Mouse (Mus musculus) macrophage (primary cell): ENCODE measurements at regions not wholly inside any gene's neighbourhood (a gene's known extent, or its start where the extent isn't known, plus 50 kb on each side); places are given as distances from the start of the nearest gene placed in this dataset.
A peak's percentile ranks its signal among the peaks of the same experiment; 100 is the strongest.

ENCODE experiments used
- H3K27ac ChIP-seq: fragments of 350-480 bp; formaldehyde crosslinking; 2 replicates; pipeline ENCODE4 v1.9.0; 2021
- H3K36me3 ChIP-seq: fragments of 350-480 bp; formaldehyde crosslinking; 2 replicates; pipeline ENCODE4 v1.9.0; 2021; ENCODE audit errors: inconsistent target
- H3K4me3 ChIP-seq: fragments of 350-480 bp; formaldehyde crosslinking; 2 replicates; pipeline ENCODE4 v1.9.0; 2021; ENCODE audit errors: inconsistent target
- H3K79me2 ChIP-seq: fragments of 350-480 bp; formaldehyde crosslinking; 2 replicates; pipeline ENCODE4 v1.9.0; 2021; ENCODE audit errors: inconsistent target
- WGBS: methylation state at CpG from one replicate; pipeline ENCODE4 v1.1.7; 2026; ENCODE audit warnings: inconsistent platforms; ENCODE audit not compliant: missing documents; 5-methylcytosine and 5-hydroxymethylcytosine counted together

DNA sequence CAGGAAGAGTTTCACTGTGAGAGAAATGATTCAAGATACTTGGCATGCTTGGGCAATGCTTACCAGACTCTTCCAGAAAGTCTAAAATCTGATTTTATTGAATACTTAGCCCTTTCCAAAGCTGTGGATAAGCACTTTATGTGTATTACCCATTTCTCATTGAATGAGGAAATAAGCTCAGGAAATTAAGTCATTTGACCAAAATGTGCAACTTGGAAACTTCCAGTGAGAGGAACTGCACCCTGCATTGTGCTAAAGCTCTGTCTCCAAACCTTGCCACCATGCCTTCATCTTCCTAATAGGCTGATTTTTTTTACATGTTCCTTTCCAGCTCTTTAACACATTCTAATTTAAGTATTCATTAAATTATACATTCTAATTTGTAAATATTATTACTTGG, 372.7 kb upstream of the Mmadhc start:
- Histone ChIP-seq H3K4me3 (no peak overlapping the region), H3K27ac (peak overlapping the region; percentile 79), H3K79me2 (no peaks in the 10 kb centered on the region), H3K36me3 (no peaks in the 10 kb centered on the region)

DNA sequence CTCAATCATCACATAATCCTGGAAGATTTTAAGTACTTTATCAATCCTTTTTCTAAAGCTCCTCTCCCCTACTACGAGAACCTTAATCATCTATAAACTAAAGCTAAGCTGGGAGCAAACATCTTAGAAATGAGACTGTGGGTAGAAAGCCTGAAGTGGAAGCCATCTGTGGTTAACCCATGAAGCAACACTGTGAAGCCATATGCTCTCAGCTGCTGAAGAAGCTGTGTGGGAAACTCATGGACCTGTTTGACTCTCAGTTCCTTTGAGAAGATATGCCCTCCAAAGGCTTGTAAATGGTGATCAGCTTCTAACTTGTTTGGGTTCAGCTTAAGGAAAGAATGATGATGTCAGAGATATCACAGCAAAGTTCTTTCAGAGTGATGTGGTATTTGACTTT, 372.2 kb upstream of the Mmadhc start:
- WGBS, result 72% methylated on average over 1 of the region's 1 CpGs
- H3K27ac ChIP-seq, result peak overlapping the region; percentile 79
- H3K79me2 ChIP-seq, result no peaks in the 10 kb centered on the region
- no peak overlapping the region for H3K4me3 ChIP-seq
- no peaks in the 10 kb centered on the region for H3K36me3 ChIP-seq

DNA sequence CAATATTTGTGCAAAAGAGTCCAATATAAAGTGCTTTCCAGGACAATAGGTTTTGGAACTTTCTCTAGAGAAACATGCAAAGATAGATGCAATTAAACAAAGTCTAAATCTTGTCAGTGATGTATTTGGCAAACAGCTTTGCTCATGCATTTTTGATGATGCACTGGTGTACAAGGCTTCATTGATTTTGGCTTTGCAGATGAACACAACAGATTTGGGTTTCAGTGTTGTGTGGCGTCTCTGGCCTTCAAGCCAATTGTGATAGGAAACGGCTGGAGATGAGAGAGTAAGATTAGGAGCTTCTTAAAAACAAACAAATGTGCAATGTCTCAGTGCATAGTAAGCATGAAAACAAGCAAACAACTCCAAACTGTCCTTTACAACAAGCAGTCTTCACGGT, 370.6 kb upstream of the Mmadhc start:
- no peaks in the 10 kb centered on the region for H3K36me3 ChIP-seq
- WGBS, result 90% methylated on average over 2 of the region's 3 CpGs
- H3K79me2 ChIP-seq, result no peaks in the 10 kb centered on the region
- no peak overlapping the region for H3K4me3 ChIP-seq
- no peak overlapping the region for H3K27ac ChIP-seq

DNA sequence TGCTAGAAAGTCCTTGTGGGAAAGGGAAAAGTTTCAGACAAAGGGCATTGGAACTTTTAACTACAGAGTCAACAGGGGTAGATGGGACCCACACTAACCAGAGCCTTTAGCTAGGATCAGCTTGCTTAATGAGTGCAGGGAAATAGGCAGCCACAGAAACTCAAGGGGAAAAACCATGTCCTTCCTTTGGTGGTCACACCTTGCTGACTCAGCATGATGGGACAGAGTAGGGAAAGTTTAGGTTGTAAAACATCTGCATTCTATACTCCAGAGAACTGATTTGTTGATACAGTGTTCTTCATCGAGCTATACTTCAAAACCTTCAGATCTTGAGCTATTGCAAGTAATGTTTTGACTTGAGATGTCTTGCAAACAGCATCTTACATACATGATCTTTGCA, 365.9 kb upstream of the Mmadhc start:
- no peaks in the 10 kb centered on the region for H3K79me2 ChIP-seq

DNA sequence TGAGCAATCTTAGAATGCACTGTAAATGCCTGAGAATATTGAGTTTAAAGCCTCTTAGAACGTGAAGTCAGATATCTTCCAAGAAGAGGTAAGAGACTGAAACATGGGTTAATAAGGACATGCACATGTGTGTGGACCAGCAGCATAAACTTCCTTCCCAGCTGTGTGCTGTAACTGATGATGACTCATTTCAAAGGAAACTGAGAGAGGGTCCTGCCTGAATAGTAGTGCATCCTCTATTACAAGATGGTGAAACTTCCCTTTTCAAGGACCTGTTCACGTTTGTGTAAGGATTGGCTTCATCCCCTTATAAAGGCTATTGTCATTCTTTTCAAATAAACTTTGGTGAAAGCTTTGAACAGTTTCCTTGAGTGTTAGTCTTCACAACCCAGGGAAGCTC, 363.4 kb upstream of the Mmadhc start:
- H3K27ac ChIP-seq, result no peak overlapping the region
- 28% methylated on average over 2 of the region's 2 CpGs for WGBS
- H3K36me3 ChIP-seq, result no peaks in the 10 kb centered on the region
- H3K79me2 ChIP-seq, result no peaks in the 10 kb centered on the region
- H3K4me3 ChIP-seq, result no peak overlapping the region

More for the DNA sequence above, 365.9 kb upstream of the Mmadhc start:
- 100% methylated on average over 1 of the region's 1 CpGs for WGBS
- H3K4me3 ChIP-seq, result no peak overlapping the region
- no peaks in the 10 kb centered on the region for H3K36me3 ChIP-seq
- H3K27ac ChIP-seq, result no peak overlapping the region

DNA sequence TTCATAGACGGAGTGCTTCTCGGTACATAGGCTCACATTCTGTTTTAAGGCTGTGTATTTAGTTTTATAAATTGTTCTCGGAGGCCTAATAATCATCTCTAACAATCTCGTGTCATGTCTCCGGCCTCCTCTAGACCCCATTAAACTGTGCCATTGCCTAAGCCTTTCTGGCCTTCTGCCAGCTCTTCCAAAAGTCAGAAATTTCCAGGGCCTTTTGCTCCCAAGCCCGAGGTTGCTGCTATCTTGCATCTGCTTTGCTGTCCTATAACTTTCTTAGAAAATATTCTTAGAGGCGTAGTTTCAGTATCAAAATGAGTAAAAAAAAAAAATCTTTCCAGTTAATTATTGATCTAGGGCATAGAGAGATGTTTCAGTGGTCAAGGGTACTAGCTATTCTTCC, 361.2 kb upstream of the Mmadhc start:
- 94% methylated on average over 7 of the region's 7 CpGs for WGBS
- no peaks in the 10 kb centered on the region for H3K79me2 ChIP-seq
- no peak overlapping the region for H3K27ac ChIP-seq
- no peaks in the 10 kb centered on the region for H3K36me3 ChIP-seq
- no peak overlapping the region for H3K4me3 ChIP-seq

DNA sequence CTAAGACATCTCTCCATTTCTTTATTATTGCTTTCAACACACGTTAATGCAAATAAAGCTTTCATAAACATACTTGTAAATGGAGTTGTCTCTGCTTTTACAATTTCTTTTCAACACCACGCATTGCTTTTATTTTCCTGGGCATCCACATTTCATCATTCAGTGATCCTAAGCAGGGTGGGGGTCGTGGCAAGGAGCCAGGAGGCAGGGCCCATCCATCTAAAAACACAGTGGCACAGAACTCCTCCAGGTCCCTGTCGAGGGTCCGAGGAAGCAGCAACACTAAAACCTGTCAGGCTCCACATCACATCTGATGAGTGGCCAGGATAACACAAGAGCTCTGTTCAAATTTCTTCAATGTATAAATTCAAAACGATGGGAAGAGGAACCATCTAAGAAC, 359.8 kb upstream of the Mmadhc start:
- Histone ChIP-seq H3K79me2 (no peaks in the 10 kb centered on the region), H3K36me3 (no peaks in the 10 kb centered on the region), H3K27ac (no peak overlapping the region), H3K4me3 (no peak overlapping the region)
- 89% methylated on average over 5 of the region's 6 CpGs for WGBS

DNA sequence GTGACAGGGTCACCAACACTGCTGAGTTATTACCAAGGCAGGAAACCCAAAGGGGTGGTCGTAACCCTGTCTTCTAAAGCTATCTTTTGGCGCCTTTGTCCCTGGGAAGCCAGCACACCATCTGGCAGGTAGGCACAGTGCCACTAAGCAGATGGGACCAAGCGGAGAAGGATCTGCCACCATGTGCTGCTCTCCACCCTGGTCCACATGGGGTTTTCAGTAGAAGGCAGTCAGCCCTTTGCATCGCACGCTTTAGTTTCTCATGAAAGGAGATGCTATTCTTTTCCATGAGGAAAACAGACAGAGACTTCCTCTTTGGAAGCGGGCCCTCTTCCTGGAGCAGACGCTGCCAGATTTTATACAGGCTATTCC, 358.3 kb upstream of the Mmadhc start:
- no peak overlapping the region for H3K27ac ChIP-seq
- no peaks in the 10 kb centered on the region for H3K36me3 ChIP-seq
- no peak overlapping the region for H3K4me3 ChIP-seq
- 92% methylated on average over 7 of the region's 7 CpGs for WGBS
- H3K79me2 ChIP-seq, result no peaks in the 10 kb centered on the region

DNA sequence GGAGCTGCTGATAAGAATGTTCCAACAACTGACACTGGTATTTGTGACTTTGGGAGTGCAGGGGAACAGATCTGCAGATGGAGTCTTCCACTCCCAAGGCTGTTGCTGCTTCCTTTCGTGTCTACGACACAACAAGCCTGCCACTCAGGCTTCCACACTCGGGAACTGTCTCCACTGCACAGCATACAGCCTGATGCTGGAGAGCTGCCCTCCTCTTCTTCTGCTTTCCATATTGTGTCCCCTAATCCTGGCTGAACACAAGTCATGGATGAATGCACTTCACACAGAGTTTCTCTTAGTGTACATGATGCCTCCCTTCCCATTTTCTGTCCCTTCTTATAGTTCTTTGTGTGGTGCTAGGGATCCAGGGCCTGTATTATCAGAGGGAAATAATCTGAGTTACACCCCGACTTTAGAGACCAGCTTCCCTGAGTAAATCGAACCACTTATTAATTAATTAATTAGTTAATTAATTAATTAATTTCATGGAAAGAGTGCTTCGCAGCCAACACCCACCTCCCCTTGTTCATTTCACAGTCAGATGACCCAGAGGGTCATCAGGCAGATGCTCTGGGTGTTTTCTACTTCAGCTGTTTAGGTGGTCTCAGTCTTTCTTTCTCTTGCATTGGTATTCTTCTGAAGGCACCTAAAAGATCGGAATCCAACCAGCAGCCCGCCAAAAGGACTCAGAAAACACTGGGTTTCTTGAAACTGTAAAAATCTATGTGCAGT, 357.8 kb upstream of the Mmadhc start:
- Histone ChIP-seq H3K27ac (no peak overlapping the region), H3K4me3 (no peak overlapping the region), H3K36me3 (no peaks in the 10 kb centered on the region), H3K79me2 (no peaks in the 10 kb centered on the region)
- WGBS, result 89% methylated on average over 7 of the region's 8 CpGs

DNA sequence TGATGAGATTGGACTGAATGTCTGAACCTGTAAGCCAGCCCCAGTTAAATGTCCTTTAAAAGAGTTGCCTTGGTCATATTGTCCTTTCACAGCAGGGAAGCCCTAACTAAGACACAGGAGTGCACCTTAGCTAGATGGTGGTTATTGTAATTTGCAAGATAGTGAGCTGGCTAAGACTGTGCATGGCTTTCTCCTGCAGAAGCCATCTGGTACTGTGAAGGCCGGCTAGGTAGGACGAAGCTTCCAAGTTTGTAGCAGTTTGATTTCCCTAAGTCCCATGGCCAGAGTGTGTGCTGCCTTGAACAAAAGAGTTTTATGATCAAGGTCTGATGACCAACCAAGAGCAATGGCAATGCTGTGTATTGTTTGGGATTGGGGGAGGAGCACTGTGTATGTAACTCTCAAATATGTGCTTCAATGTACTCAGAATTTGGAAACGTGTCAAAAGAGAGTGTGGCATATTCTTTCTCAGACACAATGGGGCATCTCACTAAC, 356.6 kb upstream of the Mmadhc start:
- Histone ChIP-seq H3K36me3 (no peaks in the 10 kb centered on the region), H3K27ac (no peak overlapping the region), H3K79me2 (no peaks in the 10 kb centered on the region), H3K4me3 (no peak overlapping the region)
- WGBS, result 97% methylated on average over 3 of the region's 3 CpGs

DNA sequence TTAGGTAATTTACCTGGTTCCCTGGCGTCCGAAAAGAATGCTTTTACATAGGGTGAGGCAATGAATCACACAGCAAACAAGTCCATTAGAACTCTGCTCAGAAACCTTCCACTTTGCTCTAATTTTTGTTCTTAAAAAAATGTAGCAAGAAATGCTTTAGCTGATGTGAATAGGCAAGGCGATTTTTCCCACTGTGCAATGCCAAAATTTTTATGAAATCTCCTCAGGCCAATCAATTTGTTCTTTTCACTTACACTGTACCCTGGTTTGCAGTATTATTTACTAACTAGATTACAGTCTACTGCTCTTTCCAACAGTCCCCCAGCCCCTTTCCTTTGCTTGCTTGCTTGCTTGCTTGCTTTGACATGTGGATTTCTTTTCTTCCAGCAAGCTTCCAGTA, 353.1 kb upstream of the Mmadhc start:
- H3K27ac ChIP-seq, result no peak overlapping the region
- WGBS, result 97% methylated on average over 3 of the region's 3 CpGs
- H3K4me3 ChIP-seq, result no peak overlapping the region

DNA sequence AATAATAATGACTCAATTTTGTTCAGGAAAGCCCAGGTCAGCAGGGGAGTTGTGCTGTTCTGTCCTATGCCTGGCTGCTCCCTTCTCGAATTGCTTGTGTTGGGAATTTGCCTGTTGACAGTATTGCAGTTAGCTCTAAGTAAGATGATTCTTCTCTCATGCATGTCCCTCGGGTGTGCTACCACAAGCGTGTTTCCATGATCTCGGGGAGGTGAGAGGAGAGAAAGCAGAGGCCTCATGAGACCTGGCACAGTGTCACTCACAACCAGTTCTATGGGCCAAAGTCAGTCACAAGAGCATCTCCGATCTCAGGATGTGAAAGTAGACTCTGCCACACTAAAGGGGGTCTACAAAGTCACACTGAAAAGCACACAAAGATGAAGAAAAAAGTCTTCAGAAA, 346.6 kb upstream of the Mmadhc start:
- WGBS, result 97% methylated on average over 5 of the region's 5 CpGs
- H3K4me3 ChIP-seq, result no peak overlapping the region
- no peaks in the 10 kb centered on the region for H3K79me2 ChIP-seq
- H3K27ac ChIP-seq, result no peak overlapping the region
- H3K36me3 ChIP-seq, result no peaks in the 10 kb centered on the region

More for the DNA sequence above, 353.1 kb upstream of the Mmadhc start:
- H3K36me3 ChIP-seq, result no peaks in the 10 kb centered on the region
- no peaks in the 10 kb centered on the region for H3K79me2 ChIP-seq

DNA sequence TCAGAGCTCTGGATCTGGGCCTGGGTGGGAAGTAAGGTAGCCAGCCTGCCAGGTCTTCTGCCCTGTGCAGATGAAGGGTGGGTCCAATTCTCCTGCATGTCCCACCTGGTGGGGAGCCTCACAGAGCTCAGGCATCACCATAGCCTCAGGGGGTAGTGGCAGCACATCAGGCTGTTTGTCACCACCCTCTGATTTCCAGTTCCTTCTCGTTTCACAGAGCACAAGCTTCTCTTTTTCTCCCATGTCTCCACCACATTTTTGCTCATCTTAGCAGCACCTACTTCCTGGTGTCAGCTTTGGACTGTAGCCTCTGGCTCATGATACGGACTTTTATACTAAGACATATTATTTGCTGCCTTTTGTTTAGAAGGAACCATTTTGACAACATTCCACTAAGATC, 345.6 kb upstream of the Mmadhc start:
- Histone ChIP-seq H3K4me3 (no peak overlapping the region), H3K79me2 (no peaks in the 10 kb centered on the region), H3K27ac (peak overlapping the region; percentile 8; the same call in 1 of the 2 replicates), H3K36me3 (no peaks in the 10 kb centered on the region)
- WGBS, result 8% methylated on average over 2 of the region's 2 CpGs

DNA sequence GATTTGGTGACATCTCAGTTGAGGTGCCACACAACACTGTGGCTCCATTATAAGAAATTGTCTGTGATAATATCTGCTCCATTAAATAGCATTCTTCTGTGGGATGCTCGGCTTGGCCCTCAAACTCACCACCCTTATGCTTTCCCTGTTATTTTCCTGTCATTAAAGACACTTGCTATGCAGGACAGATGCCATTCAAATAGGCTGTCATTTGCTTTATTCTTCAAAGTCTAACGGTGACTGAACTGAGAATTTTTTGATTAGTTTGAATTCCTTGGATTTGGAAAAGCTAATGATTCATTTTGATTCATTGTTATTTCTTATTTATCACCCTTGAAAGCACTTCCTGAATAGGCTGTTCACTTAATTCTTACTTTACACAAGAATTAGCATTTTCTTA, 339.3 kb upstream of the Mmadhc start:
- H3K79me2 ChIP-seq, result no peaks in the 10 kb centered on the region
- 86% methylated on average over 2 of the region's 2 CpGs for WGBS
- no peak overlapping the region for H3K4me3 ChIP-seq
- H3K36me3 ChIP-seq, result no peaks in the 10 kb centered on the region
- H3K27ac ChIP-seq, result no peak overlapping the region

DNA sequence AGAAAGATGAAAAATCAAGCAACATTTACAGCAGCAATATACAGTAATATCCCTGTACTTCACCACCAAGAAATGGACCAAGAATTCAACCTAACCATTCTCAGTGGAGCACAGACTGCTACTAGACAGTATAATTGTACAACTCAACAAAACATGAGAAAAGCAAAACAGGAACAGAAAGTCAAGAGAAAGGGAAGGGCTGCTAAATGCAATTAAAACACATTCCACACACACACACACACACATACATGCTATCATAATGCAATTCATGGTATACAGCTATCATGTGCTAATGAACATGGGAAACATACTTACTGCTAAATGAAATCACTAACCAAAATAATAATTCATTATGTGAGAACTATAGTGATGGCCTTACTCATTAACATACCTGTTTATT, 335.2 kb upstream of the Mmadhc start:
- H3K79me2 ChIP-seq, result no peaks in the 10 kb centered on the region
- H3K27ac ChIP-seq, result no peak overlapping the region
- H3K36me3 ChIP-seq, result no peaks in the 10 kb centered on the region
- no peak overlapping the region for H3K4me3 ChIP-seq

DNA sequence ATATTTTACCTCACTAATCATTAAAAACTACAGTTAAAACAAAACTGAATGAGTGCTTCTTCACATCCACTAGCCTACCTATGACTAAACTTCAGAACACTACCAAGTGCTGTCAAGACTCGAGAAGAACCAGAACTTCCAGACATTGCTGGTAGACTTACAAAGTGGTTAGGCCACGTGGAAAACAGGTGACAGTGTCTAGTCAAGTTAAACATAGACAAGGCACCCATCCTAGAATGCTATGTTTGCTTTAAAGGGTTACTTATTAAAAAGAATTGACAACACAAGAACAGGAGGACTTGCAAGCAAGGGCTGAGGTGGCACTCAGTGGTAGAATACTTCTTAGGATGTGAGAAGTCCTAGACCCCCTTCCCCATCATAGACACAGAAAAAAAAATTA, 330.9 kb upstream of the Mmadhc start:
- H3K36me3 ChIP-seq, result no peaks in the 10 kb centered on the region
- 97% methylated on average over 2 of the region's 2 CpGs for WGBS
- no peak overlapping the region for H3K27ac ChIP-seq
- no peaks in the 10 kb centered on the region for H3K79me2 ChIP-seq
- no peak overlapping the region for H3K4me3 ChIP-seq
